Mouse (Mus musculus) erythroblast, embryonic 14.5 days (primary cell): ENCODE results near the gene Slco2a1. TPM values are rescaled to one million over a fixed set of nuclear protein-coding genes. Genes with fewer than 3 reads are reported as not detected.

Experiments
- H3K27me3 ChIP-seq: 2 replicates; pipeline ENCODE4 v1.6.1; 2012; ENCODE audit warnings: inconsistent platforms; ENCODE audit not compliant: control insufficient read depth
- H3K36me3 ChIP-seq: 2 replicates; pipeline ENCODE4 v1.6.1; 2012; ENCODE audit warnings: mild to moderate bottlenecking, inconsistent platforms; ENCODE audit not compliant: control insufficient read depth
- H3K4me1 ChIP-seq: 2 replicates; pipeline ENCODE4 v1.6.1; 2012; ENCODE audit warnings: inconsistent platforms; ENCODE audit not compliant: control insufficient read depth
- H3K4me3 ChIP-seq: replicated peaks from 2 replicates; pipeline ENCODE3; 2012; ENCODE audit warnings: moderate library complexity, mild to moderate bottlenecking, inconsistent platforms
- H3K9me3 ChIP-seq: 2 replicates; pipeline ENCODE4 v1.6.1; 2012; ENCODE audit warnings: low read length, inconsistent platforms, mixed read lengths; ENCODE audit not compliant: control insufficient read depth
- GATA1 ChIP-seq: IDR thresholded peaks from 2 replicates; pipeline ENCODE4 v1.6.1; 2012; ENCODE audit warnings: low read length, inconsistent platforms, mixed read lengths
- TAL1 ChIP-seq: IDR thresholded peaks from 3 replicates; pipeline ENCODE4 v1.6.1; 2012; ENCODE audit warnings: low read length, inconsistent platforms, mixed read lengths
- polyA plus RNA-seq: library from polyadenylated mRNA; stranded (reverse); fragments of >175 nt; gene quantifications from 2 replicates; pipeline ENCODE4 v1.2.3, GENCODE M21; 2012

Slco2a1 gene
- polyA plus RNA-seq, 1 experiment: under 0.01 TPM

DNA sequence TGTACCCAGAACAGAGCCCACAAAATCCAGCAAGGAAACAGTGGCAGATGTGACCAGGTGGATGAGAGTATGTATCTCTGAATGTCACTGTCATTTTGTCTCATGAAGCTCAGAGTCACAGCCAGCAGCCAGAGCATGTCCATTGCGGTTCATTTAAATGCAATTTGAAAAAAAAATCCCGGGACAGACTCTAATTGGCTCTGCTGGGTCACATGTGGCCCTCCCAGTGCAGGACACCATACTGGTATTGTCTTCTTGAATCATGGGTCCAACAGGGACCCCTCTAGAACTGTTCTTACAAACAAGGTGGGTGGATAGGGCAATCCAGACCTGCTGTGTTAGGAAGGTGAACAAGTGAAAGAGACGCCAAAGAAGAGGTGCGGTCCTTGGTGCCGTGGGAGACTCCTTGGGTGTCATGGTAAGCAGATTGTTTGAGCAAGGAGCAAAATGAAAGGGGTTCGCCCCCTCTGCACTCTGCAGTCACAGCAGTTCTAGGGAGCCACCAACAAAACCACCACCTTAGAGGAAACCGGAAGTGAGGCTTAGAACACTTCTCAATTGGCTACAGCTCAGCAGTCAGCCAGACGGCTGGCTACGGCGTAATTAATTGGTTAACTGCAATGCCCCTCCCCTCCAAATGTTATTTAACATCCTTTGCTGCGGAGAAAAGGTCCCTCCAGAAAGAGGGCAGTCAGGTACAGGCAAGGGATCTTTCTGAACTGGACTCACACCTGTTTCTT, 38.8 kb downstream of the Slco2a1 start:
- Histone ChIP-seq H3K4me3 (no peak overlapping the region), H3K36me3 (no peaks in the 10 kb centered on the region), H3K9me3 (no peaks in the 10 kb centered on the region), H3K27me3 (no peaks in the 10 kb centered on the region), H3K4me1 (no peaks in the 10 kb centered on the region)
- TF ChIP-seq GATA1 (no peak), TAL1 (no peak)

DNA sequence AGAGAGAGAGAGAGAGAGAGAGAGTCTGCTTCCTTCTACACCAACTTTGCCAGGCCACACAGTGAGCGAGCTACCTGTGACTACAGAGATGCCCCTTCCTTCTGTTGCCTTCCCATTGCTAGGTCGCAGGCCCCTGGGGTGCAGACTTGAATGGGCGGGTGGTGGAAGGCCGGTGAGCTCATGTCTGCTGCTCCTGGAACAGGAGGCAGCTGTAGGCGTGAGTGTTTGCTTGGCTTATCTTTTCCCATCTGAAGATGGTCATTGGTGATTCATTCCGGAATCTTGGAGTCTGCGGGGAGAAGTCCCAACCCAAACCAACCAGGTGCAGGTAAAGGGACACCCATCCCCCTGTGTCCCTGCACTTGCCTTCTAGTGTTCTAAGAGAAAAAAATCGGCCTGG, 40.5 kb downstream of the Slco2a1 start:
- Histone ChIP-seq H3K36me3 (no peaks in the 10 kb centered on the region), H3K4me1 (no peaks in the 10 kb centered on the region), H3K4me3 (no peak overlapping the region), H3K27me3 (no peaks in the 10 kb centered on the region), H3K9me3 (no peaks in the 10 kb centered on the region)
- TF ChIP-seq GATA1 (no peak), TAL1 (no peak)

DNA sequence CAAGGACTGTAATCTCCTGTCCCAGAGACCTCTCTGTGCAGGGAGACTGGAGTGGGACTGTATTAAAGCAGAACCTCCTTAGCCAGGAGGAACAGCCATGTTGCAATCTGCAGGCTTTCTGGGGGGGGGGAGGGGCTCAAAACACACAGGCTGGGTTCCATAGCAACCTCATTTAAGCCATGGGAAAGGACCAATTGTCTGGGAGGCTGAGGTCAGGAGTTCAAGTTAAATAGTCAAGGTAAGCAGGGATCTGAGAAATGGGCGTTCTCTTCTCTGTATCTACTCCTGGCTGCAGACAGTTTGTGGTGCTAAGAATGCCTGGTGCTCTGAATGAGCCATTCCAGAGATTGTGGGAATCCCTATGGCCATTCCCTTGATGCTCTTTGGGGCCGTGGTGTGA, 41.5 kb downstream of the Slco2a1 start:
- H3K9me3 ChIP-seq: peaks cover under 1% of the 10 kb centered on the region; the same call in 1 of the 2 replicates
- TF ChIP-seq TAL1 (no peak), GATA1 (no peak)
- no peak overlapping the region for H3K4me3 ChIP-seq
- no peaks in the 10 kb centered on the region for H3K4me1 ChIP-seq
- H3K27me3 ChIP-seq: no peaks in the 10 kb centered on the region
- H3K36me3 ChIP-seq: no peaks in the 10 kb centered on the region

DNA sequence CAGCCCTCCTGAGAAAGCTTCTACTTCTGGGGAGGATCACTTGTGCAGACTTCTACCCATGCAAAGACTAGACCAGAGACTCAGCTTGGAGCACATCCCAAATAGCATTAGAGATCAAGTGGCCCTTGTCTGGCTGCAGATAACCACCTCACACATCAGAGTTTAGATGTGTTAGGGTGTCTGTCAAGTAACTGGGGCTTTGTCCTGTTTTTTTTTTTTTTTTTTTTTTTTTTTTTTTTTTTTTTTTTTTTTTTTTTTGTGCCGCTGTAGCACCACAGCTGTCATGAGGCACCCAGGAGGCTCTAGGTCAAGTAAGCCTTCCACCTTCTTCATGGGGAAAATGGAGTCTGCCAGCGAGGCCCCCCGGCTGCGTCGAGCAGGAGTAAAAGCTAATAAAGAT, 42.7 kb downstream of the Slco2a1 start:
- no peak for TF ChIP-seq GATA1
- peak; percentile 18; the same call in 1 of the 3 replicates for TF ChIP-seq TAL1
- no peaks in the 10 kb centered on the region for H3K27me3 ChIP-seq
- H3K4me1 ChIP-seq: no peaks in the 10 kb centered on the region
- no peaks in the 10 kb centered on the region for H3K36me3 ChIP-seq
- H3K9me3 ChIP-seq: peaks cover 5% of the 10 kb centered on the region; the same call in 1 of the 2 replicates
- H3K4me3 ChIP-seq: no peak overlapping the region

DNA sequence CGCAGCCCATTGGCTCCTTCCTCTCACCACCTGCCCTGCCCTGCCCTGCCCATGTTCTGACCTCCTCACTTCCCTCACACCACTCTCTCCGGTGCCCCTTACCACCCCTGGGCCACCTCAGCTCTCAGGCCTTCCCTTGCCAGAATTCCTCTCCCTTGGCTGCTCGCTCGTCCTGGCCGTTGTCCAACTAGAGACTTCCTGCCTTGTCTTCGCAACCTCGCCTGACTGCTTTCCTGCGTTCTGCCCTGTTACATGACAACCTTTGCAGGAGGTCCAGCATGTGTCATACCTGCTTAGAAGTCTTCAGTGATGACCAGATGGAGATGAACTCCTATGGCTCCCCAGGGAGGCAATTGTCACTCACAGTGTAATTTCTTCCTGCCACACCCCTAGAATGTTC, 43.7 kb downstream of the Slco2a1 start:
- Histone ChIP-seq H3K9me3 (peaks cover 5% of the 10 kb centered on the region; the same call in 1 of the 2 replicates), H3K4me3 (no peak overlapping the region), H3K36me3 (no peaks in the 10 kb centered on the region), H3K27me3 (no peaks in the 10 kb centered on the region), H3K4me1 (no peaks in the 10 kb centered on the region)
- no peak for TF ChIP-seq TAL1
- no peak for TF ChIP-seq GATA1

DNA sequence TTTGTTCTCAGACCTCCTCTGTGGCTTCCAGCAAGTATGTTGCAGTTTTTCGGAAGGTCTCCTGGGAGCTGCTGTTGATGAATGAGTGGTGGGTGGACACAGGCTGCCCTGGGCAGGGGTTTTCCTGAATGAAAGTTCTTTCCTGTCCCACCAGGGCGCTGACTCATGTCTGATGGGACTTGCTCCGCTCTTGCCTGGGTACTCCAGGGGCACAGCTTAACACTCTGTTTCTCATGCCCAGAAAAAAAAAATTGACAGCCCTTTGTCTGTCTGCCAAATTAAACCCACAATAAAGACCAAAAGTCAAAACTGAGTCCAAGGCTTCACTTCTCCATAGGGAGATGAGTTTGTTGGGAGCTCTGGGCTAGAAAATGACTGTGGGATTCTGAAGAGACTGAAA, 44.9 kb downstream of the Slco2a1 start:
- peaks cover 5% of the 10 kb centered on the region; the same call in 1 of the 2 replicates for H3K9me3 ChIP-seq
- no peaks in the 10 kb centered on the region for H3K36me3 ChIP-seq
- TF ChIP-seq TAL1 (no peak), GATA1 (no peak)
- H3K4me1 ChIP-seq: no peaks in the 10 kb centered on the region
- H3K27me3 ChIP-seq: no peaks in the 10 kb centered on the region
- no peak overlapping the region for H3K4me3 ChIP-seq

DNA sequence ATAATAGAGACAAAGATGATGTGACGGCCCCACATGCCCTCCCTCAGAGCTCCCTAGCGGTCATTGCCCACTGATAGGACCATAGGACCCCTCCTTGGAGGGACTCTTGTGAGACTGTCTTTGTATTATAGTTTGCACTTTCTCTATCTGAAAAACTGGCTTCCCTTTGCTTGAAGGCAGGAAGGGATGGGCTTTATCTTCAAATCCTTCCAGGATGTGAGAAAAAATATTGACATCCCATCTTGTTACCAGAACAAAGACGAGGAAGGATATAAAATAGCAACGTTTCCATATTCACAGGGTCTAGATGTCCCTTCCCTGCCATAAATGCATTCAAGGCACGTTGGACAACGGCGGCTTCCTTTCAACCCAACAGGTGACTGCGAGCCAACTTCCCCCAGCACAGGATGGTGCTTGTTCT, 48.5 kb downstream of the Slco2a1 start:
- H3K36me3 ChIP-seq: no peaks in the 10 kb centered on the region
- no peak overlapping the region for H3K4me3 ChIP-seq
- no peaks in the 10 kb centered on the region for H3K27me3 ChIP-seq
- no peak for TF ChIP-seq TAL1
- no peak for TF ChIP-seq GATA1
- H3K4me1 ChIP-seq: no peaks in the 10 kb centered on the region
- peaks cover 5% of the 10 kb centered on the region; the same call in 1 of the 2 replicates for H3K9me3 ChIP-seq

DNA sequence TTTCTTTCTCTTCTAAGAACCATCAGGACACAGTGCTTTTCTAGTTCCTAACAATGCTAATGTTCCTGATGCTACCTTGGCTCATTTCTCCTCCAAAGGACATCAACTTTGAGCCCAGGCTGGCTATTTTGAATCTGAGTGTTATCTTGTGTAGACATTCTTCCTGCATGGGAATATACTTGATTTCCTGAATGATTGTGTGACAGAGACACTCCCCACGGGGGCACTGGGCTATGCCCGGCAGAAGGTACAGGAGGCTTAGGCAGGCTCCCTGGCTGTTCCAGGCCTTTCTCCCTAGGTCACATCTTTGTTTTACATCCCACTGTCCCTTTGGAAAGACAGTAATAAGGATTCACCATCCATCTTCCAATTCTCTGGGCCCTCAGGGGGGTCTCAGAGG, 49.8 kb downstream of the Slco2a1 start:
- no peak overlapping the region for H3K4me3 ChIP-seq
- no peaks in the 10 kb centered on the region for H3K36me3 ChIP-seq
- peaks cover 5% of the 10 kb centered on the region; the same call in 1 of the 2 replicates for H3K9me3 ChIP-seq
- TF ChIP-seq TAL1 (no peak), GATA1 (no peak)
- no peaks in the 10 kb centered on the region for H3K27me3 ChIP-seq
- H3K4me1 ChIP-seq: no peaks in the 10 kb centered on the region

DNA sequence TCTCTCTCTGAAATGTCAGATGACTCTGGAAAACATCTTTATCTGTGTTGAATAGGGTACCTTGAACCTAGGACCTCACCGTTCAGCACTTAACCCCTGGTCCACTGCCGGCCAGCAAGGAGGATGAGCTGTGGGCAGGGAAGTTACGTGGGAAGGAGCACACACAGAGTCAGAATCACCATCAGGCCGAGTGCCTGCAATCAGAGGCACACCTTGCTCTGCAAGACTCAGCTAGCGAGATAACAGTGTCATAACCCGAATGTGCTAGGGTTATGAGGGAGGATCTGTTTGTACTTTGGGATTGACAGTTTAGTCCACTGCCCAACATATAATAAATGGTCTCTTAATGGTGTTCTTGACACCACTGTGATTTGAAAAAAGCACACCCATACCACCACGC, 50.2 kb downstream of the Slco2a1 start:
- no peaks in the 10 kb centered on the region for H3K36me3 ChIP-seq
- H3K4me3 ChIP-seq: no peak overlapping the region
- TF ChIP-seq TAL1 (no peak), GATA1 (no peak)
- peaks cover 5% of the 10 kb centered on the region; the same call in 1 of the 2 replicates for H3K9me3 ChIP-seq
- H3K27me3 ChIP-seq: no peaks in the 10 kb centered on the region
- no peaks in the 10 kb centered on the region for H3K4me1 ChIP-seq
